Comparison of ENCODE assay signal across 8 mouse cellular contexts in the genomic region with DNA sequence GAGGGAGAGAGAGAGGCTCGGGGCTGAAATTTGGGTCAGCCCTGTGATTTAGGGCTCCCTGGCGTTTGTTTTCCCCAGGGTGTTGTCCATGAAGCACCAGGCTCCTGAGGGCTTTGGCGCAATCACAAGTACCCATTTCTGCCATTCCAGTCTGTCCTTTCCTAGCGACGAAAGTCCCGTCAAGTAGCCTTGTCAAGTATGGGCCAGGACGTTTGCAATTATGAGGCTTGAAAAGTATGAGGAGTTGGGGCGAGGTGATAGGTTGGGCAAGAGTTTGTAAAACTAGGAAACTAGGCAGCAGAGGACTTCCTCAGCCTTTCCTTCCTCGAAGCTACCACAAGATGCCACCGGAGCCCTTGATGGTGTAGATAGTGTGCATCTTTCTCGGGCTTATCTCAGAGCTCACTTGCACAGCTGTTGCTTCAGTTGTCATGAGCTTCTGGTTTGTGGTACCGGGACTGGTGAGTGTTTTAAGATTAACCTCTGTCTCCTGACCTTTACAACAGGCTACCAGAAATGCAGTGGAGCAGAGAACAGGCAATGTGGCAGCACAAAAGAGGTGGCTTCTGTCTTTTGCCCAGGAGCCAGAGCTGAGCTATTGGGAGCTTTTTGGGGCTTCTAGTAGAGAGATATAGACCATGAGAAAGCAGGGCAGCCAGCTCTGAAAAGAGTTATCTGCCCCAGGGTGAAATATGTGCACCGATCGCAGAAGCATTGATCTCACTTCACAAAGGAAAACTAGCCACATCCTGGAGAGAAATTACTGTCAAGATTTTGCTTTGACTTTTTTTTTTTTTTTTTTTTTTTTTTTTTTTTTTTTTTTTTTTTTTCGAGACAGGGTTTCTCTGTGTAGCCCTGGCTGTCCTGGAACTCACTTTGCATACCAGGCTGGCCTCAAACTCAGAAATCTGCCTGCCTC. TPM values are rescaled to one million over a fixed set of nuclear protein-coding genes. Genes with fewer than 3 reads are reported as not detected.
DNase-seq lines count a peak whose midpoint lies in the region; ATAC-seq and TF ChIP-seq lines count a peak whose summit lies in the region.

No protein-coding gene starts in this region.

- no peaks in the 10 kb centered on the region for H3K27me3 ChIP-seq in heart, postnatal 0 days (ENCODE audit: control insufficient read depth, insufficient read depth, low read length)
- H3K27me3 ChIP-seq in embryonic facial prominence, embryonic 10.5 days (replicated peaks; ENCODE audit: low read depth, poor library complexity, severe bottlenecking): peaks cover 16% of the 10 kb centered on the region
- no peaks in the 10 kb centered on the region for H3K27me3 ChIP-seq in intestine, embryonic 15.5 days (replicated peaks)
- H3K27me3 ChIP-seq in lung, embryonic 15.5 days: no peaks in the 10 kb centered on the region; the same call in 1 of the 2 replicates
- no peaks in the 10 kb centered on the region for H3K27me3 ChIP-seq in spleen, adult 2 months (ENCODE audit: control insufficient read depth, insufficient read depth, low read length)

- no peak for ATAC-seq in heart, postnatal 0 days (ENCODE audit: insufficient read depth, low read depth)
- no peak for ATAC-seq in intestine, embryonic 15.5 days
- ATAC-seq in lung, embryonic 15.5 days (ENCODE audit: borderline replicate concordance, extremely low read depth, low FRiP score, low TSS enrichment): no peak

- no peak overlapping the region for H3K27ac ChIP-seq in heart, postnatal 0 days (ENCODE audit: low read depth)
- peak overlapping the region; percentile 75; the same call in 1 of the 2 replicates for H3K27ac ChIP-seq in embryonic facial prominence, embryonic 10.5 days (replicated peaks)
- no peak overlapping the region for H3K27ac ChIP-seq in intestine, embryonic 15.5 days
- H3K27ac ChIP-seq in lung, embryonic 15.5 days: peak overlapping the region; percentile 20
- peak overlapping the region; percentile 86 for H3K27ac ChIP-seq in spleen, adult 2 months (ENCODE audit: insufficient read depth, low read length)

- H3K9me3 ChIP-seq in heart, postnatal 0 days (replicated peaks; ENCODE audit: control insufficient read depth, low read length): no peaks in the 10 kb centered on the region
- no peaks in the 10 kb centered on the region for H3K9me3 ChIP-seq in embryonic facial prominence, embryonic 10.5 days
- H3K9me3 ChIP-seq in intestine, embryonic 15.5 days: no peaks in the 10 kb centered on the region
- no peaks in the 10 kb centered on the region for H3K9me3 ChIP-seq in lung, embryonic 15.5 days

- DNase-seq in heart, postnatal 0 days (ENCODE audit: low spot score): no peak
- DNase-seq in heart, postnatal 36 days: no peak
- no peak for DNase-seq in embryonic facial prominence, embryonic 10.5 days (ENCODE audit: low spot score)
- peak in 1 of 2 experiments; percentile 23 for DNase-seq in spleen, adult 2 months (ENCODE audit: low read depth in 1 of 2, low spot score in 2 of 2)
- DNase-seq in ovary, postnatal 10 days (ENCODE audit: low spot score): no peak
- DNase-seq in left cerebral cortex, postnatal 25 days (ENCODE audit: low spot score in 2 of 2): no peak

- peak overlapping the region; percentile 53 for H3K9ac ChIP-seq in heart, postnatal 0 days (replicated peaks; ENCODE audit: low read depth, low read length)
- peak overlapping the region; percentile 81 for H3K9ac ChIP-seq in intestine, embryonic 15.5 days
- peak overlapping the region; percentile 59 for H3K9ac ChIP-seq in lung, embryonic 15.5 days

- TF ChIP-seq POLR2A in spleen, adult 2 months (IDR thresholded peaks at IDR 0.05; ENCODE audit: low read depth, low read length): no peak

- no peak for TF ChIP-seq EP300 in heart, postnatal 0 days (IDR thresholded peaks at IDR 0.05; ENCODE audit: low read depth)

- WGBS in heart, postnatal 0 days: 14% methylated on average over 14 of the region's 15 CpGs
- WGBS in embryonic facial prominence, embryonic 10.5 days: 16% methylated on average over 15 of the region's 15 CpGs
- WGBS in intestine, embryonic 15.5 days: 22% methylated on average over 15 of the region's 15 CpGs
- WGBS in lung, embryonic 15.5 days: 15% methylated on average over 15 of the region's 15 CpGs
- WGBS in spleen, adult 2 months: 5% methylated on average over 15 of the region's 15 CpGs

- H3K4me3 ChIP-seq in heart, postnatal 0 days (ENCODE audit: low read depth, low read length): peak overlapping the region; percentile 74
- H3K4me3 ChIP-seq in embryonic facial prominence, embryonic 10.5 days: peak overlapping the region; percentile 83
- H3K4me3 ChIP-seq in intestine, embryonic 15.5 days (replicated peaks): peak overlapping the region; percentile 83
- peak overlapping the region; percentile 73 for H3K4me3 ChIP-seq in lung, embryonic 15.5 days
- H3K4me3 ChIP-seq in spleen, adult 2 months (ENCODE audit: extremely low read depth, insufficient read depth, insufficient read length): peak overlapping the region; percentile 92

- TF ChIP-seq CTCF in heart, postnatal 0 days (IDR thresholded peaks at IDR 0.05; ENCODE audit: low read depth): no peak
- peak; percentile 2; the same call in 1 of the 2 replicates for TF ChIP-seq CTCF in spleen, adult 2 months (IDR thresholded peaks at IDR 0.05; ENCODE audit: extremely low read depth, insufficient read depth, insufficient read length, insufficient replicate concordance)

- H3K4me2 ChIP-seq in heart, postnatal 0 days (ENCODE audit: low read depth, low read length): peak overlapping the region; percentile 86
- peak overlapping the region; percentile 93 for H3K4me2 ChIP-seq in intestine, embryonic 15.5 days (replicated peaks)
- peak overlapping the region; percentile 91 for H3K4me2 ChIP-seq in lung, embryonic 15.5 days

- H3K36me3 ChIP-seq in heart, postnatal 0 days (replicated peaks; ENCODE audit: control insufficient read depth, insufficient read depth, low read length): peaks cover 7% of the 10 kb centered on the region; the same call in 1 of the 2 replicates
- no peaks in the 10 kb centered on the region for H3K36me3 ChIP-seq in embryonic facial prominence, embryonic 10.5 days (replicated peaks)
- H3K36me3 ChIP-seq in intestine, embryonic 15.5 days: no peaks in the 10 kb centered on the region
- no peaks in the 10 kb centered on the region for H3K36me3 ChIP-seq in lung, embryonic 15.5 days
- H3K36me3 ChIP-seq in spleen, adult 2 months (ENCODE audit: control insufficient read depth, insufficient read depth, low read length): no peaks in the 10 kb centered on the region

- H3K4me1 ChIP-seq in heart, postnatal 0 days (ENCODE audit: control insufficient read depth, insufficient read depth): peaks cover 17% of the 10 kb centered on the region
- peaks cover 27% of the 10 kb centered on the region for H3K4me1 ChIP-seq in embryonic facial prominence, embryonic 10.5 days
- peaks cover 26% of the 10 kb centered on the region for H3K4me1 ChIP-seq in intestine, embryonic 15.5 days (replicated peaks)
- peaks cover 32% of the 10 kb centered on the region for H3K4me1 ChIP-seq in lung, embryonic 15.5 days
- H3K4me1 ChIP-seq in spleen, adult 2 months (ENCODE audit: control insufficient read depth, insufficient read depth, insufficient read length): peaks cover 19% of the 10 kb centered on the region; the same call in 1 of the 2 replicates

- intact Hi-C loops in heart, postnatal 36 days (cut with DNase I): no loop called here
- intact Hi-C loops in left cerebral cortex, postnatal 25 days (cut with DNase I): no loop called here

RNA-seq across cellular contexts. Expression of gene Inpp5b, which starts 10.9 kb away (rescaled TPM):
- total RNA-seq in heart, postnatal 0 days (2014; rRNA removed; ENCODE audit: low replicate concordance): 4.7 and 8.2 TPM in 2 replicates
- 8.0 and 10.4 TPM in 2 replicates for polyA plus RNA-seq in heart, postnatal 0 days (2015; fragmentation: Nextera tagmentation; extraction: Ambion mirVana)
- 10 to 100 TPM in 1 of 2 experiments, 1 to 10 TPM in 1; 8.6 to 11.7 TPM for total RNA-seq in heart, postnatal 36 days (2021)
- 25.0 and 25.2 TPM in 2 replicates for polyA plus RNA-seq in embryonic facial prominence, embryonic 10.5 days (2016; fragmentation: Nextera tagmentation; extraction: Ambion mirVana)
- 24.4 and 28.7 TPM in 2 replicates for polyA plus RNA-seq in intestine, embryonic 15.5 days (2015; fragmentation: Nextera tagmentation; extraction: Ambion mirVana)
- polyA plus RNA-seq in lung, embryonic 15.5 days (2015; fragmentation: Nextera tagmentation; extraction: Ambion mirVana): 28.2 and 35.5 TPM in 2 replicates
- polyA plus RNA-seq in spleen, adult 2 months (2012; rRNA removed): 31.3 and 33.4 TPM in 2 replicates
- total RNA-seq in left cerebral cortex, postnatal 25 days (2021): 10 to 100 TPM; 35.3 to 36.4 TPM

RNA-seq across cellular contexts. Expression of gene Sf3a3, which starts 38.0 kb away (rescaled TPM):
- total RNA-seq in heart, postnatal 0 days (2014; rRNA removed; ENCODE audit: low replicate concordance): 15.4 and 23.6 TPM in 2 replicates
- 47.5 and 50.6 TPM in 2 replicates for polyA plus RNA-seq in heart, postnatal 0 days (2015; fragmentation: Nextera tagmentation; extraction: Ambion mirVana)
- 10 to 100 TPM; 18.1 to 18.2 TPM for total RNA-seq in heart, postnatal 36 days (2021)
- polyA plus RNA-seq in embryonic facial prominence, embryonic 10.5 days (2016; fragmentation: Nextera tagmentation; extraction: Ambion mirVana): 265 and 267 TPM in 2 replicates
- polyA plus RNA-seq in intestine, embryonic 15.5 days (2015; fragmentation: Nextera tagmentation; extraction: Ambion mirVana): 131 and 133 TPM in 2 replicates
- 148 and 151 TPM in 2 replicates for polyA plus RNA-seq in lung, embryonic 15.5 days (2015; fragmentation: Nextera tagmentation; extraction: Ambion mirVana)
- polyA plus RNA-seq in spleen, adult 2 months (2012; rRNA removed): 8.6 and 8.8 TPM in 2 replicates
- 10 to 100 TPM; 31.6 to 33.7 TPM for total RNA-seq in left cerebral cortex, postnatal 25 days (2021)

RNA-seq across cellular contexts. Expression of gene Mtf1, which starts 49.4 kb away (rescaled TPM):
- 4.8 and 7.1 TPM in 2 replicates for total RNA-seq in heart, postnatal 0 days (2014; rRNA removed; ENCODE audit: low replicate concordance)
- polyA plus RNA-seq in heart, postnatal 0 days (2015; fragmentation: Nextera tagmentation; extraction: Ambion mirVana): 9.0 and 9.5 TPM in 2 replicates
- total RNA-seq in heart, postnatal 36 days (2021): 10 to 100 TPM; 14.8 to 14.9 TPM
- polyA plus RNA-seq in embryonic facial prominence, embryonic 10.5 days (2016; fragmentation: Nextera tagmentation; extraction: Ambion mirVana): 15.9 and 17.9 TPM in 2 replicates
- polyA plus RNA-seq in intestine, embryonic 15.5 days (2015; fragmentation: Nextera tagmentation; extraction: Ambion mirVana): 13.6 TPM in 2 replicates
- 12.8 and 13.2 TPM in 2 replicates for polyA plus RNA-seq in lung, embryonic 15.5 days (2015; fragmentation: Nextera tagmentation; extraction: Ambion mirVana)
- 5.5 and 5.9 TPM in 2 replicates for polyA plus RNA-seq in spleen, adult 2 months (2012; rRNA removed)
- total RNA-seq in left cerebral cortex, postnatal 25 days (2021): 10 to 100 TPM; 25.2 to 29.7 TPM

RNA-seq across cellular contexts. Expression of gene Fhl3, which starts 52.0 kb away (rescaled TPM):
- total RNA-seq in heart, postnatal 0 days (2014; rRNA removed; ENCODE audit: low replicate concordance): 7.1 and 14.5 TPM in 2 replicates
- polyA plus RNA-seq in heart, postnatal 0 days (2015; fragmentation: Nextera tagmentation; extraction: Ambion mirVana): 6.2 and 6.5 TPM in 2 replicates
- 10 to 100 TPM; 12.9 to 13.7 TPM for total RNA-seq in heart, postnatal 36 days (2021)
- polyA plus RNA-seq in embryonic facial prominence, embryonic 10.5 days (2016; fragmentation: Nextera tagmentation; extraction: Ambion mirVana): 10.8 and 15.5 TPM in 2 replicates
- polyA plus RNA-seq in intestine, embryonic 15.5 days (2015; fragmentation: Nextera tagmentation; extraction: Ambion mirVana): 8.8 and 11.8 TPM in 2 replicates
- polyA plus RNA-seq in lung, embryonic 15.5 days (2015; fragmentation: Nextera tagmentation; extraction: Ambion mirVana): 5.3 and 9.3 TPM in 2 replicates
- polyA plus RNA-seq in spleen, adult 2 months (2012; rRNA removed): 19.4 and 25.0 TPM in 2 replicates
- 1 to 10 TPM; 1.5 to 1.8 TPM for total RNA-seq in left cerebral cortex, postnatal 25 days (2021)

RNA-seq across cellular contexts. Expression of gene Utp11, which starts 59.1 kb away (rescaled TPM):
- 2.6 and 5.5 TPM in 2 replicates for total RNA-seq in heart, postnatal 0 days (2014; rRNA removed; ENCODE audit: low replicate concordance)
- 33.4 and 39.7 TPM in 2 replicates for polyA plus RNA-seq in heart, postnatal 0 days (2015; fragmentation: Nextera tagmentation; extraction: Ambion mirVana)
- total RNA-seq in heart, postnatal 36 days (2021): 10 to 100 TPM; 12.1 to 14.0 TPM
- polyA plus RNA-seq in embryonic facial prominence, embryonic 10.5 days (2016; fragmentation: Nextera tagmentation; extraction: Ambion mirVana): 70.8 and 78.6 TPM in 2 replicates
- polyA plus RNA-seq in intestine, embryonic 15.5 days (2015; fragmentation: Nextera tagmentation; extraction: Ambion mirVana): 58.7 and 67.6 TPM in 2 replicates
- 57.7 and 60.8 TPM in 2 replicates for polyA plus RNA-seq in lung, embryonic 15.5 days (2015; fragmentation: Nextera tagmentation; extraction: Ambion mirVana)
- polyA plus RNA-seq in spleen, adult 2 months (2012; rRNA removed): 3.0 and 3.4 TPM in 2 replicates
- 10 to 100 TPM; 13.8 to 17.9 TPM for total RNA-seq in left cerebral cortex, postnatal 25 days (2021)

Comparison
In these comparisons a context has a peak if more than half of its experiments do, and no peak if none do; other contexts are left out.
1. H3K27ac ChIP-seq: peak in embryonic facial prominence, embryonic 10.5 days (single experiment), lung, embryonic 15.5 days (single experiment) and spleen, adult 2 months (single experiment); none in heart, postnatal 0 days (single experiment) and intestine, embryonic 15.5 days (single experiment).
2. Peak in every context shown above with its lines, with median percentiles within 50 percentile points of each other: H3K4me2 ChIP-seq, H3K4me3 ChIP-seq and H3K9ac ChIP-seq.